Mouse (Mus musculus) liver, embryonic 15.5 days (tissue): ENCODE data around the gene Olfr430. TPM values are rescaled to one million over a fixed set of nuclear protein-coding genes. Genes with fewer than 3 reads are reported as not detected.

Experiments used
- ATAC-seq: fragments of 200-750 bp; cut with Nextera tagmentation; 2 replicates; pipeline ENCODE4 v1.8.0; 2017; ENCODE audit warnings: moderate number of reproducible peaks, mild to moderate bottlenecking, moderate library complexity; ENCODE audit not compliant: insufficient read depth
- H3K27ac ChIP-seq: fragments of 300-500 bp; sonication (generic); replicated peaks from 2 replicates; pipeline ENCODE4 v1.5.1; 2015; ENCODE audit warnings: mild to moderate bottlenecking, inconsistent platforms
- H3K27me3 ChIP-seq: fragments of 300-500 bp; sonication (generic); 2 replicates; pipeline ENCODE4 v1.6.1; 2015; ENCODE audit warnings: mild to moderate bottlenecking, inconsistent platforms
- H3K36me3 ChIP-seq: fragments of 300-500 bp; sonication (generic); replicated peaks from 2 replicates; pipeline ENCODE4 v1.6.1; 2015; ENCODE audit warnings: moderate library complexity, mild to moderate bottlenecking, inconsistent platforms
- H3K4me1 ChIP-seq: fragments of 300-500 bp; sonication (generic); replicated peaks from 2 replicates; pipeline ENCODE4 v1.6.1; 2015; ENCODE audit warnings: inconsistent platforms
- H3K4me2 ChIP-seq: fragments of 300-500 bp; sonication (generic); 2 replicates; pipeline ENCODE4 v1.6.1; 2015; ENCODE audit warnings: moderate library complexity, mild to moderate bottlenecking, inconsistent platforms
- H3K4me3 ChIP-seq: fragments of 300-500 bp; sonication (generic); replicated peaks from 2 replicates; pipeline ENCODE4 v1.5.1; 2015; ENCODE audit warnings: mild to moderate bottlenecking, inconsistent platforms
- H3K9ac ChIP-seq: fragments of 300-500 bp; sonication (generic); 2 replicates; pipeline ENCODE4 v1.6.1; 2015; ENCODE audit warnings: moderate library complexity, mild to moderate bottlenecking, inconsistent platforms
- H3K9me3 ChIP-seq: fragments of 300-500 bp; sonication (generic); replicated peaks from 2 replicates; pipeline ENCODE4 v1.6.1; 2016; ENCODE audit warnings: inconsistent platforms
- WGBS: fragments of 180-500 bp; shearing (Covaris S2); methylation state at CpG from one replicate; pipeline ENCODE4 v1.1.7; 2015; ENCODE audit warnings: mixed read lengths; ENCODE audit not compliant: insufficient replicate concordance; 5-methylcytosine and 5-hydroxymethylcytosine counted together
- polyA plus RNA-seq: library from polyadenylated mRNA; unstranded; fragments of >200 nt; fragmentation: Nextera tagmentation; extraction: Ambion mirVana; gene quantifications from 2 replicates; pipeline ENCODE4 v1.2.1, GENCODE M21; 2015

Gene Olfr430
- polyA plus RNA-seq, 1 experiment from 2014 or later: not detected

DNA sequence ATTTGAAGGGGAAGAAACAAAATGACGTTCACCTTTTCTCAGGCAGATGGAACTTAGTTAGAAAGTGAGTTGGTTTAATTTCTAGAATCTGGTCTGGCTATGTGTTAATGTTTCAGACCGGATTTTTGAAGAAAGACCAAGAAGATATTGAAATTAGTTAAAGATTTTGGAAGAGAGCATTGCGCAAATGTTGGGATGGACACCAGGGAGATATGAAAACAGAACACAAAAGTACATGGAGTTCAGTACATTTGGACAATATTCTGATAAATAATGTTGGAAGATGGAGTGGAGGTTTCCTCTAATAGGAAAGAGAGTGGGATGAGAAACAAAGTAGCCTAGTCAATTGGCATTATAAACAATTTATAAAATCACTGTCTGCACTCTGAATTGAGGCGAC lies 14.9 kb upstream of the Olfr430 start:
- WGBS: 60% methylated on average over 4 of the region's 4 CpGs
- H3K4me2 ChIP-seq: no peak overlapping the region
- no peak overlapping the region for H3K27ac ChIP-seq
- H3K4me1 ChIP-seq: no peaks in the 10 kb centered on the region
- H3K27me3 ChIP-seq: no peaks in the 10 kb centered on the region
- no peak for ATAC-seq
- no peak overlapping the region for H3K4me3 ChIP-seq
- H3K9me3 ChIP-seq: no peaks in the 10 kb centered on the region
- no peak overlapping the region for H3K9ac ChIP-seq
- no peaks in the 10 kb centered on the region for H3K36me3 ChIP-seq

DNA sequence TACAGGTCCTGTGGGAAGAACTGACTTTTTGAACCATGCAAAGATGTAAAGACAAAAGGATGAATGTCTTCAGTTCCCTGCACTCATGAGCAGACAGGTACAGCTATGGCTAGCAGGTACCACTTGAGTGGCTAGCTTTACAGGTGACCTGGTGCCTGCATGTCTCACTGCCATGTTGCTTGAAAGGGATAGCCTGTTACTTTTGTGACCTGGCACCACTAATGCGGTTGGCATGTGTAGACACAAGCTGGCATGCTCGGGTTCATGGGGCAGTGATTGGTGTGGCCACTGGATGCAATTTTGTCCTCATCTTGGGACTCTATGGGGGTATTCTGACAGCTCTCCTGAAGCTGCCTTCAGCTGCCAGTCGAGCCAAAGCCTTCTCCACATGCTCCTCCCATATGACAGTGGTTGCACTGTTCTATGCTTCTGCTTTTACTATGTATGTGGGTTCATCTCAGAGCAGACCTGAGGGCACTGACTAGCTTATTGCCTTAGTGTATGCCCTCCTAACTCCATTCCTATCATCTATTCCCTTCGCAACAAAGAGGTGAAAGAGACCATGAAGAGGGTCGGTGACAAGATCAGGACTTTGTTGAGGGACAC lies 14.4 kb upstream of the Olfr430 start:
- no peaks in the 10 kb centered on the region for H3K4me1 ChIP-seq
- H3K9ac ChIP-seq: no peak overlapping the region
- H3K27me3 ChIP-seq: no peaks in the 10 kb centered on the region
- H3K9me3 ChIP-seq: no peaks in the 10 kb centered on the region
- no peaks in the 10 kb centered on the region for H3K36me3 ChIP-seq
- no peak overlapping the region for H3K4me2 ChIP-seq
- ATAC-seq: no peak
- whole genome bisulfite sequencing: 54% methylated on average over 5 of the region's 5 CpGs
- H3K27ac ChIP-seq: no peak overlapping the region
- no peak overlapping the region for H3K4me3 ChIP-seq

DNA sequence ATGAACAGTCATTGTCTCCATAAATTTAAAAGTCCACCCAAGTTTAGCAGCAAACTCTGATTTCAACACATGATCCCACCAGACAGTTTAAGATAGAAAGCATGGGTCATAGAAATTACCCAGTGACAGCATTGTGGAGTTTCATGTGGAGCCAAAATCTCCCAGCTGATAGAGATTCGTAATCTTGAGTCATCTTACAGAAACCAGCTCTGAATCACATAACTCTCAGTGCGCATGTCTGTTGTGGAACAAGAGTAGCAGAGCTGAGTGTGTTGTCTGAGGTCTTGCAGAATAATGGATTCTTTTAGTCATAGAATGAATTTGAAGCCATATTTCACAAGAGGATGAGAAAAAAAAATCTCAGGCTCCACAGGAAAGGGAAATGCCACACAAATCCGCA lies 13.4 kb upstream of the Olfr430 start:
- no peak overlapping the region for H3K9ac ChIP-seq
- ATAC-seq: no peak
- no peaks in the 10 kb centered on the region for H3K9me3 ChIP-seq
- 57% methylated on average over 3 of the region's 3 CpGs for WGBS
- H3K4me3 ChIP-seq: no peak overlapping the region
- H3K36me3 ChIP-seq: no peaks in the 10 kb centered on the region
- no peak overlapping the region for H3K4me2 ChIP-seq
- H3K4me1 ChIP-seq: no peaks in the 10 kb centered on the region
- no peak overlapping the region for H3K27ac ChIP-seq
- no peaks in the 10 kb centered on the region for H3K27me3 ChIP-seq

DNA sequence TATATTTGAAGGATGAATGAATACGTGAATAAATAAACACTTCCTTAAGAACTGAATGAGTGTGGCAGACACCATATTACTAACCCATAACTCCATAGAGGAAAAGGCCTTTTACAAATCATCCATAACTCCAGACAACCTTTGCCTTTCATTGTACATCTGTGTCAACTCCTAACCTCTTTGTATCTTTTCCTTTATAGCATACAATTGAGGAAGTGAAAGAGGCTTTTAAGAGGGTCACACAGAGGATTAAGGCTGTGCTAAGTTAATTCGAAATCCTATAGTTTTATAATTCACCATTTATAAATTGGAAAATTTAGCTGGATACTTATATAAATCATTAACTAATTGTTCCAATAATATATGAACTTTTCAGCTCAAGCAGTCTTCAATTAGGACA lies 11.2 kb upstream of the Olfr430 start:
- no peak for ATAC-seq
- Histone ChIP-seq H3K9me3 (no peaks in the 10 kb centered on the region), H3K27me3 (no peaks in the 10 kb centered on the region), H3K27ac (no peak overlapping the region), H3K4me3 (no peak overlapping the region), H3K36me3 (no peaks in the 10 kb centered on the region), H3K4me2 (no peak overlapping the region), H3K9ac (no peak overlapping the region), H3K4me1 (no peaks in the 10 kb centered on the region)
- WGBS: 56% methylated on average over 2 of the region's 2 CpGs

DNA sequence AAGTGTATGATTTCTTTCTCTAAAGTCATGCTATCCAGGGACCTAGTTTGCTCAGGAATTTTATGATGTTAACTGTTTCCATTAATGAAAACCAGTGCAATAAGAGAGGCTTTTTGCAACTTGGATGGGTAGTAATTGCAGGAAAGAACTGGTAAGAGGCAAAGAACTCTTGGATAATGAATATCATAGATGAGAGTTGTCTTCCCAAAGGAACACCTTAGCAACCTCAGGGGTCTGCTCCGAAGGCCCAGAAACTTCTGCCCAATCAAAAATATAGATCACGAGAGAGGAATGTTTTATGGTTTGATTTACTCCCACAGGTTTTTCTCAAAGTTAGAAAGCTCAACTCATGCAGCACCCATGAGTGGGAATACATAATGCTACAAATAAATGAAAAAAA lies 17.6 kb downstream of the Olfr430 start, which contains the start of gene Olfr429:
Gene Olfr429, plus strand, starts transcription at position 301 of the 400 bp plus-strand sequence.
- H3K4me1 ChIP-seq: no peaks in the 10 kb centered on the region
- H3K4me2 ChIP-seq: no peak within 1 kb of the TSS
- no peaks in the 10 kb centered on the region for H3K36me3 ChIP-seq
- H3K27ac ChIP-seq: no peak within 1 kb of the TSS
- no peaks in the 10 kb centered on the region for H3K27me3 ChIP-seq
- no peak within 1 kb of the TSS for H3K4me3 ChIP-seq
- WGBS: 67% methylated on average over 2 of the region's 2 CpGs
- H3K9ac ChIP-seq: no peak within 1 kb of the TSS
- no peak for ATAC-seq
- no peaks in the 10 kb centered on the region for H3K9me3 ChIP-seq

DNA sequence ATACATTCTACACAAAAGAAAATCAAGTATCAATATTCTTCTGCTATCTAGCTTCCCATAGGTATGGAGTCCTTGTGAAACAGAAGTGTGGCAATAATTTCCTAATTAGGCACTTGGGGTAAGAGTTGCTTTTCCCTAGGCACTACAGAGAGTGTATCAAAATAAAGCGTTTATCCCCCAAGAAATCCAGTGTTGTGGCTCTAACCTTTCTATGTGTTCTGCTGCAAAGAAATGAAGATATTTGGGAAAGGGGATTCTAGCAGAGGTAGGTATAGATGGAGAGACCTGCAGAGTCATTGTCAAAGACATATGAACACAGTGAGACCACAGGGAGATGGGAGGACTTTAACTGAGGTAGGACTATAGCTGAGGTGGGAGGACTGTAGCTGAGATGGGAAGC lies 30.2 kb downstream of the Olfr430 start, which contains the start of gene Olfr427:
Gene Olfr427, plus strand, starts transcription at position 301 of the 400 bp plus-strand sequence.
- no peak within 1 kb of the TSS for H3K9ac ChIP-seq
- H3K4me3 ChIP-seq: no peak within 1 kb of the TSS
- H3K27ac ChIP-seq: no peak within 1 kb of the TSS
- ATAC-seq: no peak
- no peaks in the 10 kb centered on the region for H3K27me3 ChIP-seq
- WGBS: 77% methylated on average over 1 of the region's 1 CpGs
- no peaks in the 10 kb centered on the region for H3K9me3 ChIP-seq
- no peaks in the 10 kb centered on the region for H3K36me3 ChIP-seq
- no peak within 1 kb of the TSS for H3K4me2 ChIP-seq
- no peaks in the 10 kb centered on the region for H3K4me1 ChIP-seq

DNA sequence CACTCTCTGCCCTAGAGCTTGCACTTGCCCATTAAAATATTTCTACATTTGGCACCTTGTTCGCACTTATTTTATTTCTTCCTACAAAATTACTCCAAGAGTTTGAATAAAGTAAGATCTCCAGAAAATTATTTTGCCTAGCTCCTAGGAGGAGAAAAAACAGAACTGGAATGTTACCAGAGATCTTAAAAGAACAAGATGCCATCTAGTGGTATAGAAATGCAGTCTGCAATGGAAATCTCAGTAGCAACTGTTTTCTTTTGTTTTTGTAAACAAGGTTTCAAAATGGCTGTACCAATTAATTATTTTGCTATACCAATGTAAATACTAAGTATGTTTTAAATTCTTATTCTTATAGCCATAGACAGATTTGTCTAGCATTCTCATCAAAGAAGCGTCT lies 37.3 kb downstream of the Olfr430 start:
- H3K4me3 ChIP-seq: no peak overlapping the region
- no peak for ATAC-seq
- H3K27ac ChIP-seq: no peak overlapping the region
- no peaks in the 10 kb centered on the region for H3K9me3 ChIP-seq
- no peaks in the 10 kb centered on the region for H3K36me3 ChIP-seq
- 55% methylated on average over 2 of the region's 2 CpGs for WGBS
- H3K4me2 ChIP-seq: no peak overlapping the region
- no peak overlapping the region for H3K9ac ChIP-seq
- no peaks in the 10 kb centered on the region for H3K27me3 ChIP-seq
- H3K4me1 ChIP-seq: no peaks in the 10 kb centered on the region

DNA sequence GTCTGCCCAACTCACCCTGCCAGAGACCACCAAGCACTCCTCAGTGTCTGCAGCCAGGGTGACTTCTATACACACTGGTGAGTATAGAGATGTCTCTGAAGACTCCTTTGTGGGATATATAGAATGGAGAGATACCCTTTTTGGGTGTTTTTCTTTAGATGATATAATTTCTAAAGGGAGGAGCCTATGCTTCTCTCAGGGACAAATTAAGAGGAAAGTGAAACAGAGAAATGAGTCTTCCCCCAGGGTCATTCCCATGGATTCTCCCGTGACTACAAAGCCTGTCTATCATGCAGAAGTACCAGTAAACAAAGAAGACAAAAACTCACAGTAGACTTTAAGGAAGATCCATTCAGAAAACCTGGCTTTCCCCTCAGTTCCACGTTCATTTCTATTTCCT lies 54.7 kb downstream of the Olfr430 start, which contains the start of gene Olfr231:
Gene Olfr231, minus strand, starts transcription at position 101 of the 400 bp plus-strand sequence.
- Histone ChIP-seq H3K27ac (no peak within 1 kb of the TSS), H3K9me3 (no peaks in the 10 kb centered on the region), H3K4me3 (no peak within 1 kb of the TSS), H3K4me2 (no peak within 1 kb of the TSS), H3K4me1 (no peaks in the 10 kb centered on the region), H3K27me3 (no peaks in the 10 kb centered on the region), H3K36me3 (no peaks in the 10 kb centered on the region), H3K9ac (no peak within 1 kb of the TSS)
- ATAC-seq: no peak
- 49% methylated on average over 2 of the region's 2 CpGs for WGBS

Other genes starting within 250 kb of the Olfr430 start
- gene Ifi211, start 153.6 kb upstream of the Olfr430 start, polyA plus RNA-seq: 1.9 and 3.1 TPM in 2 replicates
- gene Mndal, start 124.1 kb upstream of the Olfr430 start, polyA plus RNA-seq: 3.5 and 4.7 TPM in 2 replicates
- 2.0 and 3.0 TPM in 2 replicates for gene Ifi203, start 123.9 kb upstream of the Olfr430 start, polyA plus RNA-seq
- not detected in 2 replicates for gene Ifi202b, start 83.9 kb upstream of the Olfr430 start, polyA plus RNA-seq
- 0.84 and 0.88 TPM in 2 replicates for gene Ifi205, start 34.8 kb upstream of the Olfr430 start, polyA plus RNA-seq
- 0.10 and 0.21 TPM in 2 replicates for gene Olfr433, start 25.9 kb upstream of the Olfr430 start, polyA plus RNA-seq
- gene Olfr432, start 17.4 kb upstream of the Olfr430 start, polyA plus RNA-seq: not detected in 2 replicates
- gene Olfr429, start 17.7 kb downstream of the Olfr430 start, polyA plus RNA-seq: not detected in 2 replicates
- not detected in 2 replicates for gene Olfr427, start 30.3 kb downstream of the Olfr430 start, polyA plus RNA-seq
- not detected in 2 replicates for gene Olfr231, start 54.6 kb downstream of the Olfr430 start, polyA plus RNA-seq
- not detected in 2 replicates for gene Olfr424, start 64.9 kb downstream of the Olfr430 start, polyA plus RNA-seq
- gene Olfr420, start 89.0 kb downstream of the Olfr430 start, polyA plus RNA-seq: 0.58 and 0.59 TPM in 2 replicates
- 32.8 and 35.8 TPM in 2 replicates for gene Spta1, start 106.2 kb downstream of the Olfr430 start, polyA plus RNA-seq
- gene Olfr419, start 185.5 kb downstream of the Olfr430 start, polyA plus RNA-seq: 0.06 and 0.12 TPM in 2 replicates